Mouse (Mus musculus) limb, embryonic 11.5 days (tissue): ENCODE results near the gene Fam169a. TPM values are rescaled to one million over a fixed set of nuclear protein-coding genes. Genes with fewer than 3 reads are reported as not detected.

Source experiments
- ATAC-seq: fragments of 200-750 bp; cut with Nextera tagmentation; 2 replicates; pipeline ENCODE4 v1.8.0; 2017; ENCODE audit warnings: low read depth; ENCODE audit not compliant: insufficient number of reproducible peaks, low FRiP score, low TSS enrichment
- DNase-seq: peaks from one replicate; pipeline ENCODE4 v3.0.0-alpha.2; 2015; ENCODE audit warnings: low spot score
- H3K27ac ChIP-seq: fragments of 300-500 bp; sonication (generic); replicated peaks from 2 replicates; pipeline ENCODE4 v1.5.1; 2014; ENCODE audit warnings: low read depth, mild to moderate bottlenecking, low read length
- H3K27me3 ChIP-seq: fragments of 300-500 bp; sonication (generic); 2 replicates; pipeline ENCODE4 v1.6.1; 2014; ENCODE audit warnings: mild to moderate bottlenecking, low read length, mixed read lengths; ENCODE audit not compliant: control insufficient read depth, insufficient read depth
- H3K36me3 ChIP-seq: fragments of 300-500 bp; sonication (generic); 2 replicates; pipeline ENCODE4 v1.6.1; 2014; ENCODE audit warnings: mild to moderate bottlenecking, low read length, moderate library complexity, mixed read lengths; ENCODE audit not compliant: control insufficient read depth, insufficient read depth
- H3K4me1 ChIP-seq: fragments of 300-500 bp; sonication (generic); 2 replicates; pipeline ENCODE4 v1.6.1; 2014; ENCODE audit warnings: low read length, mixed read lengths; ENCODE audit not compliant: control insufficient read depth, insufficient read depth
- H3K4me2 ChIP-seq: fragments of 300-500 bp; sonication (generic); 2 replicates; pipeline ENCODE4 v1.6.1; 2014; ENCODE audit warnings: low read depth, mild to moderate bottlenecking, moderate library complexity; ENCODE audit not compliant: severe bottlenecking
- H3K4me3 ChIP-seq: fragments of 300-500 bp; sonication (generic); 2 replicates; pipeline ENCODE4 v1.5.1; 2014; ENCODE audit warnings: low read depth, low read length
- H3K9ac ChIP-seq: fragments of 300-500 bp; sonication (generic); 2 replicates; pipeline ENCODE4 v1.6.1; 2014; ENCODE audit warnings: mild to moderate bottlenecking, low read length
- H3K9me3 ChIP-seq: fragments of 300-500 bp; sonication (generic); 2 replicates; pipeline ENCODE4 v1.6.1; 2016; ENCODE audit warnings: low read length; ENCODE audit not compliant: control insufficient read depth
- WGBS: fragments of 180-500 bp; shearing (Covaris S2); extraction: QIAGEN DNeasy Blood & Tissue Kit; methylation state at CpG from one replicate; pipeline ENCODE4 v1.1.7; 2014; 5-methylcytosine and 5-hydroxymethylcytosine counted together
- polyA plus RNA-seq: library from polyadenylated mRNA; unstranded; fragments of >200 nt; fragmentation: Nextera tagmentation; extraction: Ambion mirVana; gene quantifications from 2 replicates; pipeline ENCODE4 v1.2.1, GENCODE M21; 2014

Fam169a gene
- 6.1 and 8.0 TPM in 2 replicates for polyA plus RNA-seq

DNA sequence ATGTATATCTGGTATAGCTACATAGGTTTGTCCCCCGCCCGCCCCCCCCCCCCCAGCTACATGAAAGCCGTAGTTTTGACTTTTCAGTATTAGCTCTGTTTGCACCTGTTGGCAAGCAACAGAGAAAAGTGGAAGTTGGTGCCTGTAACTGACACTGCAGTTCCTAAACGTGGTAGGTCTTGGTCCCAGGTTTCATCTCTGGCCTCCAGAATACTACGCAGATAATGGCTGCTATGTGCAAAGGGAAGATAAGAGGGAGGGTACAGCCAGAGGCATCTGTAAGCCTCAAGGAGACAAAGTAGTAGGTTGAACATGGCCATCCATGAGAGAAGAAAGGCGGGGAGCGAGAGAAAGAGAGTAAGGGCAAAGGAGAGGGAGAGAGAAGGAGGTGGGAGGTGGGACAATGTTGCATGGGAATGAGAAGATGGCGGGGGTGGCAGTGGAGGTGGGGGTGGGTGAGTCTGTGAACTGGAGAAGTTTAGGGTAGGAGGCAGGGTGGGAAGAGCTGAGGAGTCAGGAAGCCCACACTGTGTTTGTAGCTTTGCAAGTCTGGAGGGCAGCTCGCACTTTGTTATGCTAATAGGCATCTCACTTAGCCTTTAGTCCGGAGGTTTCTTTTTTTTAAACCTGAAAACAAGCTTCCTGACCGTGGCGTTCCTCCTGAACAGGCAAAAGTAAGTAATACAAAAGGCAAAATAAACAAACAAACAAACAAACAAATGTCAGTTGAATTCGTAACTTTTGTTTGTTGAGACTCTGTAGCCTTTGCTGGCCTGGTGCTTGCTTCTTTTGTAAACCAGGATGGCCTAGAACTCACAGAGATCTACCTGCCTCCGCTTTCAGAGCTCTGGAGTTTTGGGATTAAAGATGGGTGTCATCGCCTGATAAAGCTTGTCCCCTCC lies at the start of gene Fam169a:
Gene Fam169a, plus strand, starts transcription at position 638 of the 902 bp plus-strand sequence.
- 0 out of 2 replicates have a peak, but pooled peaks cover 2% of the 10 kb centered on the region for H3K9me3 ChIP-seq
- no peak within 1 kb of the TSS for H3K4me2 ChIP-seq
- H3K9ac ChIP-seq = no peak within 1 kb of the TSS
- DNase-seq (no peak), ATAC-seq (no peak)
- H3K36me3 ChIP-seq = no peaks in the 10 kb centered on the region
- H3K4me1 ChIP-seq = no peaks in the 10 kb centered on the region
- no peak within 1 kb of the TSS for H3K4me3 ChIP-seq
- WGBS = 52% methylated on average over 15 of the region's 15 CpGs
- no peak within 1 kb of the TSS for H3K27ac ChIP-seq
- no peaks in the 10 kb centered on the region for H3K27me3 ChIP-seq

DNA sequence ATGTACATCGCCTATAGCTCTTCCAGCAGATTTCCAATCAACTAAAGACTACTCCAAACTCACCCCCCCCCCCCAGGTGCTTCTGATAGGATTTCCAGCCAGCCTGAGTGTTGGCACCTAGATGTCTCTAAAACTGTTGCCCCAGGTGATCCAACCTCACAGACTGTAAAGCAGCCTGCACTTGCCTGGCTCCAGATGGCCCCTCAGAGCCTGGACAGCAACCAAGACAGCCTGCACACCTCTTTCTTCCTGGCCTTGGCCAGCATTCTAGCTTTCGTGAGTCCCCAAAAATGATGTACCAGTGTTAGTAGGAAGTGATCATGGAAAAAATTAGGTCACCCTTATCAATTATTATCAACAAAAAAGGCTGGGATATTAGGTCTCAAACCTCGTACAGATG lies 49.4 kb upstream of the Fam169a start:
- WGBS = 88% methylated on average over 3 of the region's 3 CpGs
- Histone ChIP-seq H3K4me1 (no peaks in the 10 kb centered on the region), H3K9me3 (no peaks in the 10 kb centered on the region)

DNA sequence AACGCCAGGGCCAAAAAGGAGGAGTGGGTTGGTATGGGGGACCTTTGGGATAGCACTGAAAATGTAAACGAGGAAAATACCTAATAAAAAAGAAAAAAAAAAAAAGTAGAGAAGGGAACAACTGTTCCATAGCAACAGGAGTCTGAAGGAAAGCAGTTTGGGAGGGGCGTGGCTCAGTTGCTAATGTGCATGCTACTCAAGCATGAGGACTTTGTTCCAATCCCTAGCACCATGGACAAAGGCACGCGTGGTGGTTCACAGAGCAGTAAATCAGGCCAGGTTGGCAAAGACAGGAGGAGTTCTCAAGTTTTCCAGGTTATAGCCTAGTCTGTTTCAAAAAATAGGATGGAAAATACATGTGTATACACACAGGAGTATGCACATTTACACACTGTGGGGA lies 47.0 kb upstream of the Fam169a start:
- DNase-seq = no peak
- no peak overlapping the region for H3K4me3 ChIP-seq
- H3K4me1 ChIP-seq = no peaks in the 10 kb centered on the region
- no peak for ATAC-seq
- H3K4me2 ChIP-seq = no peak overlapping the region
- no peak overlapping the region for H3K27ac ChIP-seq
- no peak overlapping the region for H3K9ac ChIP-seq
- no peaks in the 10 kb centered on the region for H3K9me3 ChIP-seq
- H3K36me3 ChIP-seq = no peaks in the 10 kb centered on the region
- WGBS = 81% methylated on average over 5 of the region's 5 CpGs
- H3K27me3 ChIP-seq = no peaks in the 10 kb centered on the region

More for the DNA sequence above, 49.4 kb upstream of the Fam169a start:
- no peak overlapping the region for H3K4me3 ChIP-seq
- no peaks in the 10 kb centered on the region for H3K36me3 ChIP-seq
- DNase-seq (no peak), ATAC-seq (no peak)
- H3K9ac ChIP-seq = no peak overlapping the region
- H3K27ac ChIP-seq = no peak overlapping the region
- no peaks in the 10 kb centered on the region for H3K27me3 ChIP-seq
- no peak overlapping the region for H3K4me2 ChIP-seq

DNA sequence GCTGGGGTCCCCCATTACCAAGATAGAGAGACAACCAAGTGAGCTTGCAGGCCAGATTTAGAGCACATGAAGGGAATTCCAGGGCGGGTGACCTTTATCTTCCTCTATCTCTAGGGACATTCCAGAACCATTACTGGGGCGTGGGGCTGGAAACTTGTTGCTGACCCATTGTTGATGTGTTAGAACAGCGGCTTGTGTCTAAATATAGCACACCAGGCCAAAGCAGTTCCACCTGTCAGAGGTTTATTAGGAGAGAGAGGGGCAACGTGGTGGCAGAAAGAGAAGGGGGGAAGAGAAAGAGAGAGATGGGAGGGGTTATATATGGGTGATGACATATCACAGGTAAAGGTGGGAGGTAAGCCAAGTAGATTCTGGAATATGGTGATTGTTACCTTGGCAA lies 45.2 kb upstream of the Fam169a start:
- no peaks in the 10 kb centered on the region for H3K9me3 ChIP-seq
- DNase-seq = no peak
- no peak overlapping the region for H3K4me2 ChIP-seq
- H3K27ac ChIP-seq = no peak overlapping the region
- no peaks in the 10 kb centered on the region for H3K4me1 ChIP-seq
- H3K4me3 ChIP-seq = no peak overlapping the region
- no peak overlapping the region for H3K9ac ChIP-seq
- ATAC-seq = no peak
- no peaks in the 10 kb centered on the region for H3K27me3 ChIP-seq
- WGBS = 52% methylated on average over 4 of the region's 4 CpGs
- no peaks in the 10 kb centered on the region for H3K36me3 ChIP-seq

GRCm38 (mm10) chr13:97030075-97030474 lies 37.0 kb upstream of the Fam169a start:
- no peak overlapping the region for H3K9ac ChIP-seq
- no peaks in the 10 kb centered on the region for H3K27me3 ChIP-seq
- H3K9me3 ChIP-seq = no peaks in the 10 kb centered on the region
- no peaks in the 10 kb centered on the region for H3K4me1 ChIP-seq
- WGBS = 88% methylated on average over 13 of the region's 13 CpGs
- H3K27ac ChIP-seq = no peak overlapping the region
- no peak overlapping the region for H3K4me2 ChIP-seq
- ATAC-seq (no peak), DNase-seq (no peak)
- no peak overlapping the region for H3K4me3 ChIP-seq
- no peaks in the 10 kb centered on the region for H3K36me3 ChIP-seq

GRCm38 (mm10) chr13:97034262-97034661 lies 32.8 kb upstream of the Fam169a start, which contains the start of gene 1700029F12Rik:
TSS of gene 1700029F12Rik (minus strand) at chr13:97034362.
- ATAC-seq = no peak
- Histone ChIP-seq H3K4me1 (no peaks in the 10 kb centered on the region), H3K4me2 (no peak within 1 kb of the TSS), H3K27me3 (no peaks in the 10 kb centered on the region), H3K9ac (no peak within 1 kb of the TSS), H3K4me3 (no peak within 1 kb of the TSS), H3K9me3 (no peaks in the 10 kb centered on the region), H3K36me3 (no peaks in the 10 kb centered on the region), H3K27ac (no peak within 1 kb of the TSS)
- no peak for DNase-seq
- WGBS = 86% methylated on average over 2 of the region's 2 CpGs

- no peaks in the 10 kb centered on the region for H3K9me3 ChIP-seq
- ATAC-seq (no peak), DNase-seq (no peak)
Measured at GRCm38 (mm10) chr13:97051158-97051557, 15.9 kb upstream of the Fam169a start.

GRCm38 (mm10) chr13:97052667-97053066 lies 14.4 kb upstream of the Fam169a start:
- no peak overlapping the region for H3K4me2 ChIP-seq
- no peak overlapping the region for H3K27ac ChIP-seq
- DNase-seq (peak; percentile 88), ATAC-seq (no peak)
- H3K36me3 ChIP-seq = no peaks in the 10 kb centered on the region
- H3K4me3 ChIP-seq = no peak overlapping the region
- no peaks in the 10 kb centered on the region for H3K9me3 ChIP-seq
- H3K27me3 ChIP-seq = no peaks in the 10 kb centered on the region
- WGBS = 17% methylated on average over 11 of the region's 11 CpGs
- H3K4me1 ChIP-seq = no peaks in the 10 kb centered on the region
- H3K9ac ChIP-seq = no peak overlapping the region

More at GRCm38 (mm10) chr13:97051158-97051557, 15.9 kb upstream of the Fam169a start:
- Histone ChIP-seq H3K9ac (no peak overlapping the region), H3K27me3 (no peaks in the 10 kb centered on the region), H3K4me2 (no peak overlapping the region), H3K4me3 (no peak overlapping the region), H3K36me3 (no peaks in the 10 kb centered on the region), H3K4me1 (no peaks in the 10 kb centered on the region), H3K27ac (no peak overlapping the region)
- WGBS = 80% methylated on average over 6 of the region's 6 CpGs
